Mouse (Mus musculus): ENCODE measurements around the gene Ak4.

GRCm38 (mm10) chr4:101451089-101451488 lies 32.0 kb downstream of the Ak4 start:
- TF ChIP-seq CTCF (IDR thresholded peaks at IDR 0.05; ENCODE audit: low read depth, low read length) (no peak), POLR2A (IDR thresholded peaks at IDR 0.05; ENCODE audit: borderline replicate concordance, low read depth, low read length) (no peak)

Measured in bone marrow macrophage, adult 2 months (primary cell).